Mouse (Mus musculus) testis, postnatal 14 days (tissue): ENCODE results near the gene Dydc1.

Experiments
- DNase-seq: peaks from one replicate; pipeline ENCODE4 v3.0.0; 2021; ENCODE audit warnings: low spot score

Gene Dydc1

DNA sequence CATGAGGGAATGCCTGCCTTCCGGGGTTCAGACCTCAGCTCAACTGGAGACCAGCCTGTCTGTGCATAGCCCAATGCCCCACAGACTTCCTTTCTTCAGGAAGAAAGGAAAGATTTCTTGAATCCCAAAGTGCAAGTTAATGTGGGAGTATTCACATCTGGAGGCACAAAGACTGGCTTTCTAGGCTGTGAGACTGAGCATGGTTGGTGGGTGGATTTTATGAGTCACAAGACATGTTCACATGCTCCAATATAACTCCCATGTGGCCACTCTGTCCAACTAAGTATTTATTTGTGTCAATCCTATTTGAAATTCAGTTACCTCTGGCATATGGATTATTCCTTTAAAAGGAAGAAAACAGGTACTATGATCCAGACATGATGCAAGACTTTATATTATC is 26.0 kb downstream of the Dydc1 start:
- no peak for DNase-seq

DNA sequence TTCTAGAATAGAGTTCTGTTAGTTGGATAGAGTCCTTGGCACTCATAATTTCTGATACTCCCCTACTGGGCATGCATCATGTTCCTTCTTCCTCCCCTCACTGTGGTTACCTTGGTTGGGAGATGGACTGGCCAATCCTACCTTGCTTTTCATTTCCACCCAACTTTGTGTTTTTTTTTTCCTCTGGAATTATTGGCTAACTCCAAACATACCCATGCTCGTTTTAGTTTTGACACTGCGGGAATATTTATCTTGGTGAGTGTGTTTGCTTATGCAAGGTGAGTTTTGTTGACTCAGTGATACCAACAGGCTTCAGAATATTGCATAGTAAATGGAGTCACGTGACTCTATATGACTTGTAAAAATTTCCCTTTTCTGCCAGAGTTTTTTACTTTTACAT is 28.0 kb downstream of the Dydc1 start:
- DNase-seq = no peak

DNA sequence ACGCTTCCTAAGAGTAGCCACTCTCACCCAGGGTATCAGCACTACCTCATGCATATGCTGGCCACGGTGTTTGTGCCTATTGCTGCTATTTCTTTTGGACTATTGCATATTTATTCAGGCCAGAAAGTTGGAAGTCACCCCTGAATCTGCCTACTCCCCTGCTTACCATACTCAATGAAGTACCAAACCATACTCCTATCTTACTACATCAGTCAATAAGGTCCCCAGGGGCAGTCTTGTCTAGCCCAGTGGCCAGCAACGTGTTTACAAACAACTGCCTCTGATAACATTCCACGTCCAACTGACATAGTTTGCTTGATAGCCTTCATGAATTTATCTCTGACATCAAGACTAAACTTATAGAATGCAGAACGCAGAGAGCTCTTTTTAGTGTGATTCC is 28.5 kb downstream of the Dydc1 start:
- DNase-seq = no peak

DNA sequence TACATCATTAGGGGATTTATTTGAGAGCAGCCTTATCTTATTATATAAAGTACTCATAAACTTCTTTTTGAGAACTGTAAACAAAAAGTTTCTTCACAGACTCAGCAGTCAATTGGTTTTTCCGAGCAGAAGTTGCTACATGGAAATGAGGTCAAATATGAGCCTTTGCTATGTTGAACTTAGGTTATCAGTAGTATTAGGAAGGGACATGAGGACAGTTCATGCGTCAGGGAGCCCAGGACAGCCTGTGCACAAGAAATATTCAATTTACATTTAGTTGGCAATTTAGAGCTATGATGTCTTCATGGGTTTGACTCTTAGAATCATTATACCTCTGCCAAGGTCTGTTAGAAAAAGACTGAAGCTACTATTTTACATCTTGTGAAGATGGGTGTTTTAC is 29.6 kb downstream of the Dydc1 start:
- DNase-seq = no peak

DNA sequence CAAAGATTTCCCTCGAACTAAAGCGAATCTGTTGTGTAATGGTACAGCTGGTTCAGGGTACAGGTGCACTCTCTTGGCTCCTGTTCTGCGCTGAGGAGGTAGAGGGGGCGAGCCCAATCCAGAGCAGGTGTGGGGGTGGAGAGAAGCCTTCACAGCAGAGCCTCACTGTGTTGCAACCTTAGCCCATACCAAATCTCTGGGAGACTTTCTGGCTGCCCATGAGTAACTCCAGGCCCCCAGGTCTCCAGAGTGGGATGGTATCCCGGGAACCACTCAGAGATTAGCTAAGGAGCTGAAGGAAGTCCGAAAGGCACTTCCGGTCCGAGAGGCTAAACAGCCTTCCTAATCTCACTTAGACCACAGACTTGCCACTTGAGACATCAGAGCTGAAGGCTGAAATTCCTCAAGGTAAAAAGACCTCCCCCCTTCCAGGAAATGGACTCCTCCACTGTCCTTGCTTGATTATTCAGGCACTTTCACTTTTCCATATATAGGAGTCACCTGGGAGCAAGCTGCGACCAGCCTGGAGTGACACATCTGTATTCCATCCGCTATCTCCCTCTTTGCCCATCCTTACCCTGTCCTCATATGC is 32.2 kb downstream of the Dydc1 start, which contains the start of gene Mat1a:
Mat1a (plus strand) TSS at position 183 of the 592 bp plus-strand sequence.
- DNase-seq = no peak

DNA sequence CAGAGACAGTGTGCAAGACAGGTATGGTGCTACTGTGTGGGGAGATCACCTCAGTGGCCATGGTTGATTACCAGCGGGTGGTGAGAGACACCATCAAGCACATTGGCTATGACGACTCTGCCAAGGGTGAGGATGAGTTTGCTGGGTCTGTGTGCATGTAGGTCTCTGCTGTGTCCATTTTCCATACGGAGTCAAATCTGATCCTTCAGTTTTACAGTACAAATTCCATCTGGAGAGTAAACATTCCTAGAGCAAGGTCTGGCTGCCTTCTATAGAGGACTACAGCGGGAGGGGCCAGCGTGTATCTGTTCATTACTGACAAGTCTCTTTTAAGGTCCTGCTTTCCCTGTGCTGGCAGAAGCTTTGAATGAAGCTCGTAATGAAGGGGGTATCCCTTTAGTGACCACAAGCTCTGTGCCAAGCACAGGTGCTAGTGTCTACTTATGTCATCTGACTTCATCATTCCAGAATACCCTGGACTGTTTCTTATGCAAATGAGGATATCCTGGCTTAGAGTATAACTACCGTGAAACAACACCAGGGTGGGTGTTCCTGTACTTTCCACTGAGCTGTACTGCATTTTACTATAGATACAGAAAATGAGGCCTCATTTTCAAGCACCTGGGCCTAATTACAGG is 38.4 kb downstream of the Dydc1 start:
- no peak for DNase-seq

DNA sequence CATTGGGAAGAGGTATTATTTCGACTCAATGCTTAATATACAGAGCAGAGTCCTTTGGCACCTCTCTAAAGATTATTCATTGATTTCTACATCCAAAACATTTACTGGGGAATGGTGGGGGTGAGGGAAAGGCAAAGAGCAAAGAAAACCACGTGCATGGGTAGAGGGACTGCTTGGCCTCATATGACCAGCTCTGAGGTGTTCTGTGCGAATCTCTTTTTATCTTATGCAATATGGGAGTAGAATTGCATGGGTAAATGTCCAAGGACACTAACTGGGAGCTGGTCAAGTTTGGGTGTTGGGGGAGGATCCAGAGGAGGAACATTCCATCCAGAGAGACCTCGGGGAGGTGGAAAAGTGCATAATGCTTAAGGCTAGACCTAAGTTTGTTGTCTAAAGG is 40.2 kb downstream of the Dydc1 start:
- no peak for DNase-seq

DNA sequence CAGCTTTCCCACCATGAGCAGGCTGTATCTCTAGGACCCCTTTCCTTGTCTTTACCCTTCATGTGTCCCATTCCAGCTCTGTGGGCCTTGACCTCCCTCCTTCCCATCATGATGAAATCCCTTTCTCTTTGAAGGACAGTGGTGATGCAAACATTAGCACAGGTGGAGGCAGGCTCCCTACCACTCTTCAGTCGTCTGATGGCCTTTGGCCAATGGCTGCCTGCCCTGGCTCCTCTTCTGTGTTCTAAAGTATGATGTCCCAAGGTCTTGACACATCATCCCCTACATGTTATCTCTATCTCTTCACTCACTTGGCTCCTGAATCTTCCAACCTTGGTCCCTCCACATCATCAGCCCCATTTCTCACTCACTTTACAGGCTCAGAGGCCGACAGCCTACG is 43.6 kb downstream of the Dydc1 start:
- no peak for DNase-seq

DNA sequence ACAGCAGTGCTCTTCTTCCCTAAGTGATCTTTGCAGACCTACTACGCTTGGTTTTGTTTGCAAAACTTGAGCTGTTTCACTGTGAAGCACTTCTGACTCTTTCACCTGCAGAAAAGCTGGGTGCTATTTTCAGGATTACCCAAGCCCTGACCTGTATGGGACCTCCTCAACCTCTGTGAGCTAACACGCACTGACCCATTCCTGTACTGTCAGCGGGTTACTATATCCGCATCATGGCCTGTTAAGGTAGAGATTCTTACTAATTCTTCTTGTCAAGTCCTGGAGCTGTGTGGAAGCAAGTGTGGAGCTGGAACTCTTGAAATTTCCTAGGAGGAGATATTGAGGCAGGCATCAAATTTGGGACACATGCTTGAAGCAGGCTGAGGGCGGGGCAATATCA is 52.0 kb downstream of the Dydc1 start:
- no peak for DNase-seq

DNA sequence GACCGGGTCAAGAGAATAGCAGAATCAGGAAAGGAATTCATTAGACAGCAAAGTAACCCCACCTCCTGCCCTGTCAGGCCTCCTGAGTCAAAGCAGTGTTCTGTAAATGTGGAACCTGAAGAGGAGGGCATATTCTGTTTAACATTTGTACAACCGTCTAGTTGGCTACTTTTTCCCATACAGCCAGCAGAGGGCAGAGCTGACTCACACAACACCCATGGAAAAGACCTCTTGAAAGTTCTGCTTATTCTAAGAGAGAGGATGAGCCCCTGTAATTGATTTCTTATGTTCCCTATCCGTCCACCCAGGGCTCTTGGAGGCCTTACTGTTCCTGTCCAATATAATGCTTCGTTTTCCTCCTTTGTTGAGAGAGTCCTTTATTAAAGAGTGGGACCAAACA is 55.3 kb downstream of the Dydc1 start:
- no peak for DNase-seq

DNA sequence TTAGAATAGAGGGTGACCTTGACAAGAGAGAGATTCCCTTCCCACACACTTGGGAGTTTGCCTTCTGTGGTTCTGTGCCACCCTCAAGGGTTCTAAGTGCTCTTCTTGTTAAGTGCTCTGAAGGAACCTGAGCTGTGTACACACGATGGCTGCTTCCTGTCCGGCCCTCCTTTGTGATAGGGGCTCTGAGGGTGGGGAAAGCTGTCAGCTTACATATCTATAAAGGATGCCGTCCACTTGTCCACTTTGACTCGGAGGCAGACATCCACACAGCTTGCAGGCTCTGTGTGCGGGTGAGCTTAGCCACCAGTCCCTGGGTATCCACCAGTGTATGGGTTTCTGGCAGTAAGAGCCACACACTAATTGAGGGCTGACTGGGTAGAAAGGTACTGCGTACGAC is 58.8 kb downstream of the Dydc1 start, which contains the start of gene Sftpa1:
Sftpa1 (plus strand) TSS at position 243 of the 400 bp plus-strand sequence.
- no peak for DNase-seq

DNA sequence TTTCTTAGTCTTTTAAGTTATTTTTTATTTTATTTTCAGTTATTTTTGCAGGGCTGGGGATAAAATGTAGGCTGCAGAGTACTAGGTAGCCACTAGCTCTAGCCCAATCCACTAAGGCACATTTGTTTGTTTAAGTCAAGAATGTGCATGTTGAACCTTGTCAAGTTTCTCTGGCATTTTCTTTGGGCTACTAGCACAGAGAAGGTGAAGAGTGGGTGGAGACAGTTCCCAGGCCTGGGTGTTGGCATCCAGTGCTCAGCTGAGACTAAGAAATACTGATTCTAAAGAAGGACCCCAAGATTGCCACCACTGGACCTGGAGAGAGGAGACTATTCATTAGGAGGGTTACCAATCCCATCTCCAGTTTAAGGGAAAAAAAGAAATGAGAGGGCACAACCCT is 64.3 kb downstream of the Dydc1 start:
- DNase-seq = no peak

DNA sequence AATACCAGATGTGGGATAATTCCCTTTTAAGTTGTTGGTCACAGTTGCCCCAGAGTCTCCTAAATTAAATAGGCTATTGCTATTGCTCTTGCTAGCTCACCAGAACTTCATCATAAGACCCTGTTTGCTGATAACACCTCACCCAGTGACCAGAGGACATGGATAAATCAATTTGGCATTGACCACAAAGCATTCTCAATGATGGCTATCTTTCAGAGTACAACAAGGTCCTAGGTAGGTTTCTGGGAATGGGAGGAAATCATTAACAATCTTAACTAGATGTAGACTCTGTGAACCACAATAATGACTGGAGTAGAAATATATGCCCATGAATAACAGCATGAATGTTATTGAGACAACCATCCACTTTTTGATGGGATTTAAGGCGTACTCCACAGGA is 68.0 kb downstream of the Dydc1 start:
- no peak for DNase-seq
